Mouse (Mus musculus) bone marrow macrophage, adult 2 months (primary cell): Measurements from ENCODE around the gene Serpinf1.

Experiments used
- CTCF ChIP-seq: IDR thresholded peaks from 2 replicates; pipeline ENCODE4 v1.5.1; 2012; ENCODE audit warnings: low read depth, mild to moderate bottlenecking, low read length, moderate library complexity
- POLR2A ChIP-seq: IDR thresholded peaks from 2 replicates; pipeline ENCODE4 v1.6.1; 2012; ENCODE audit warnings: mild to moderate bottlenecking, low read depth, low read length, borderline replicate concordance

GRCm38 (mm10) chr11:75421375-75422012 is 1.0 kb downstream of the Serpinf1 start:
- no peak for TF ChIP-seq CTCF
- no peak for TF ChIP-seq POLR2A
